Mouse (Mus musculus): ENCODE data around the gene Rps6kl1.
A peak's percentile ranks its signal among the peaks of the same experiment; 100 is the strongest.

Gene Rps6kl1

GRCm38 (mm10) chr12:85104789-85105188, 46.3 kb downstream of the Rps6kl1 start:
- H3K4me1 ChIP-seq (replicated peaks; ENCODE audit: low read depth, low read length), result peaks cover 33% of the 10 kb centered on the region
- H3K36me3 ChIP-seq (ENCODE audit: insufficient read depth, low read length), result no peaks in the 10 kb centered on the region
- TF ChIP-seq CTCF (conservative IDR thresholded peaks at IDR 0.05; ENCODE audit: low read length) (no peak), POU5F1 (IDR thresholded peaks at IDR 0.05; ENCODE audit: borderline replicate concordance, low read length) (no peak), NANOG (IDR thresholded peaks at IDR 0.05; ENCODE audit: borderline replicate concordance, low read length) (no peak)
- no peaks in the 10 kb centered on the region for H3K9me3 ChIP-seq (ENCODE audit: low read length)
- H3K4me3 ChIP-seq (replicated peaks; ENCODE audit: low read length), result no peak overlapping the region
- peaks cover 22% of the 10 kb centered on the region for H3K27me3 ChIP-seq (ENCODE audit: insufficient read depth, low read length)

- Histone ChIP-seq H3K4me1 (replicated peaks; ENCODE audit: low read depth, low read length) (peaks cover 25% of the 10 kb centered on the region), H3K4me3 (replicated peaks; ENCODE audit: low read length) (no peak overlapping the region), H3K9me3 (ENCODE audit: low read length) (no peaks in the 10 kb centered on the region), H3K36me3 (ENCODE audit: insufficient read depth, low read length) (no peaks in the 10 kb centered on the region), H3K27me3 (ENCODE audit: insufficient read depth, low read length) (peaks cover 17% of the 10 kb centered on the region)
- TF ChIP-seq NANOG (IDR thresholded peaks at IDR 0.05; ENCODE audit: borderline replicate concordance, low read length), result no peak
- no peak for TF ChIP-seq POU5F1 (IDR thresholded peaks at IDR 0.05; ENCODE audit: borderline replicate concordance, low read length)
- no peak for TF ChIP-seq CTCF (conservative IDR thresholded peaks at IDR 0.05; ENCODE audit: low read length)
These were observed 48.0 kb downstream of the Rps6kl1 start for GRCm38 (mm10) chr12:85103096-85103495.

- Histone ChIP-seq H3K9me3 (ENCODE audit: low read length) (no peaks in the 10 kb centered on the region), H3K27me3 (ENCODE audit: insufficient read depth, low read length) (peaks cover 13% of the 10 kb centered on the region), H3K4me1 (replicated peaks; ENCODE audit: low read depth, low read length) (peaks cover 23% of the 10 kb centered on the region), H3K36me3 (ENCODE audit: insufficient read depth, low read length) (no peaks in the 10 kb centered on the region), H3K4me3 (replicated peaks; ENCODE audit: low read length) (no peak overlapping the region)
- TF ChIP-seq NANOG (IDR thresholded peaks at IDR 0.05; ENCODE audit: borderline replicate concordance, low read length) (no peak), POU5F1 (IDR thresholded peaks at IDR 0.05; ENCODE audit: borderline replicate concordance, low read length) (no peak), CTCF (conservative IDR thresholded peaks at IDR 0.05; ENCODE audit: low read length) (no peak)
These were observed 49.5 kb downstream of the Rps6kl1 start for GRCm38 (mm10) chr12:85101521-85102106.

- Histone ChIP-seq H3K4me3 (replicated peaks; ENCODE audit: low read length) (no peak overlapping the region), H3K9me3 (ENCODE audit: low read length) (no peaks in the 10 kb centered on the region), H3K36me3 (ENCODE audit: insufficient read depth, low read length) (no peaks in the 10 kb centered on the region), H3K4me1 (replicated peaks; ENCODE audit: low read depth, low read length) (peaks cover 17% of the 10 kb centered on the region), H3K27me3 (ENCODE audit: insufficient read depth, low read length) (0 out of 2 replicates have a peak, but pooled peaks cover 7% of the 10 kb centered on the region)
- no peak for TF ChIP-seq CTCF (conservative IDR thresholded peaks at IDR 0.05; ENCODE audit: low read length)
These were observed 50.1 kb downstream of the Rps6kl1 start for GRCm38 (mm10) chr12:85101001-85101400.

GRCm38 (mm10) chr12:85095859-85096258, 55.2 kb downstream of the Rps6kl1 start:
- peaks cover 7% of the 10 kb centered on the region for H3K27me3 ChIP-seq (ENCODE audit: insufficient read depth, low read length)
- no peaks in the 10 kb centered on the region for H3K9me3 ChIP-seq (ENCODE audit: low read length)
- TF ChIP-seq NANOG (IDR thresholded peaks at IDR 0.05; ENCODE audit: borderline replicate concordance, low read length) (no peak), POU5F1 (IDR thresholded peaks at IDR 0.05; ENCODE audit: borderline replicate concordance, low read length) (no peak), CTCF (conservative IDR thresholded peaks at IDR 0.05; ENCODE audit: low read length) (no peak)
- H3K36me3 ChIP-seq (ENCODE audit: insufficient read depth, low read length), result no peaks in the 10 kb centered on the region
- peaks cover 26% of the 10 kb centered on the region for H3K4me1 ChIP-seq (replicated peaks; ENCODE audit: low read depth, low read length)
- H3K4me3 ChIP-seq (replicated peaks; ENCODE audit: low read length), result no peak overlapping the region

- no peaks in the 10 kb centered on the region for H3K36me3 ChIP-seq (ENCODE audit: insufficient read depth, low read length)
- peaks cover 26% of the 10 kb centered on the region for H3K4me1 ChIP-seq (replicated peaks; ENCODE audit: low read depth, low read length)
- no peak for TF ChIP-seq POU5F1 (IDR thresholded peaks at IDR 0.05; ENCODE audit: borderline replicate concordance, low read length)
- no peak for TF ChIP-seq NANOG (IDR thresholded peaks at IDR 0.05; ENCODE audit: borderline replicate concordance, low read length)
- TF ChIP-seq CTCF (conservative IDR thresholded peaks at IDR 0.05; ENCODE audit: low read length), result no peak
- no peaks in the 10 kb centered on the region for H3K9me3 ChIP-seq (ENCODE audit: low read length)
- H3K27me3 ChIP-seq (ENCODE audit: insufficient read depth, low read length), result peaks cover 7% of the 10 kb centered on the region
- H3K4me3 ChIP-seq (replicated peaks; ENCODE audit: low read length), result no peak overlapping the region
These were observed 55.9 kb downstream of the Rps6kl1 start for GRCm38 (mm10) chr12:85095146-85095545.

GRCm38 (mm10) chr12:85094706-85095105, 56.4 kb downstream of the Rps6kl1 start:
- no peaks in the 10 kb centered on the region for H3K9me3 ChIP-seq (ENCODE audit: low read length)
- H3K36me3 ChIP-seq (ENCODE audit: insufficient read depth, low read length), result no peaks in the 10 kb centered on the region
- peaks cover 7% of the 10 kb centered on the region for H3K27me3 ChIP-seq (ENCODE audit: insufficient read depth, low read length)
- no peak for TF ChIP-seq CTCF (conservative IDR thresholded peaks at IDR 0.05; ENCODE audit: low read length)
- TF ChIP-seq NANOG (IDR thresholded peaks at IDR 0.05; ENCODE audit: borderline replicate concordance, low read length), result no peak
- TF ChIP-seq POU5F1 (IDR thresholded peaks at IDR 0.05; ENCODE audit: borderline replicate concordance, low read length), result no peak
- peaks cover 26% of the 10 kb centered on the region for H3K4me1 ChIP-seq (replicated peaks; ENCODE audit: low read depth, low read length)
- H3K4me3 ChIP-seq (replicated peaks; ENCODE audit: low read length), result no peak overlapping the region

GRCm38 (mm10) chr12:85094010-85094409, 57.1 kb downstream of the Rps6kl1 start:
- Histone ChIP-seq H3K27me3 (ENCODE audit: insufficient read depth, low read length) (peaks cover 7% of the 10 kb centered on the region), H3K9me3 (ENCODE audit: low read length) (no peaks in the 10 kb centered on the region), H3K36me3 (ENCODE audit: insufficient read depth, low read length) (no peaks in the 10 kb centered on the region), H3K4me3 (replicated peaks; ENCODE audit: low read length) (peak overlapping the region; percentile 23; the same call in 1 of the 2 replicates), H3K4me1 (replicated peaks; ENCODE audit: low read depth, low read length) (peaks cover 26% of the 10 kb centered on the region)
- TF ChIP-seq NANOG (IDR thresholded peaks at IDR 0.05; ENCODE audit: borderline replicate concordance, low read length) (no peak), CTCF (conservative IDR thresholded peaks at IDR 0.05; ENCODE audit: low read length) (no peak), POU5F1 (IDR thresholded peaks at IDR 0.05; ENCODE audit: borderline replicate concordance, low read length) (no peak)

GRCm38 (mm10) chr12:85092214-85092613, 58.9 kb downstream of the Rps6kl1 start:
- TF ChIP-seq NANOG (IDR thresholded peaks at IDR 0.05; ENCODE audit: borderline replicate concordance, low read length) (no peak), CTCF (conservative IDR thresholded peaks at IDR 0.05; ENCODE audit: low read length) (peak; percentile 79)
- Histone ChIP-seq H3K9me3 (ENCODE audit: low read length) (no peaks in the 10 kb centered on the region), H3K36me3 (ENCODE audit: insufficient read depth, low read length) (peaks cover 12% of the 10 kb centered on the region), H3K4me3 (replicated peaks; ENCODE audit: low read length) (no peak overlapping the region), H3K4me1 (replicated peaks; ENCODE audit: low read depth, low read length) (peaks cover 26% of the 10 kb centered on the region), H3K27me3 (ENCODE audit: insufficient read depth, low read length) (peaks cover 7% of the 10 kb centered on the region)
